Mouse (Mus musculus) fibroblast of lung, adult 2 months (primary cell): ENCODE measurements at regions not wholly inside any gene's neighbourhood (a gene's known extent, or its start where the extent isn't known, plus 50 kb on each side); places are given as distances from the start of the nearest gene placed in this dataset.

Experiments used
- DNase-seq: peaks from one replicate; pipeline ENCODE4 v3.0.0-alpha.2; 2011; ENCODE audit warnings: low read depth

DNA sequence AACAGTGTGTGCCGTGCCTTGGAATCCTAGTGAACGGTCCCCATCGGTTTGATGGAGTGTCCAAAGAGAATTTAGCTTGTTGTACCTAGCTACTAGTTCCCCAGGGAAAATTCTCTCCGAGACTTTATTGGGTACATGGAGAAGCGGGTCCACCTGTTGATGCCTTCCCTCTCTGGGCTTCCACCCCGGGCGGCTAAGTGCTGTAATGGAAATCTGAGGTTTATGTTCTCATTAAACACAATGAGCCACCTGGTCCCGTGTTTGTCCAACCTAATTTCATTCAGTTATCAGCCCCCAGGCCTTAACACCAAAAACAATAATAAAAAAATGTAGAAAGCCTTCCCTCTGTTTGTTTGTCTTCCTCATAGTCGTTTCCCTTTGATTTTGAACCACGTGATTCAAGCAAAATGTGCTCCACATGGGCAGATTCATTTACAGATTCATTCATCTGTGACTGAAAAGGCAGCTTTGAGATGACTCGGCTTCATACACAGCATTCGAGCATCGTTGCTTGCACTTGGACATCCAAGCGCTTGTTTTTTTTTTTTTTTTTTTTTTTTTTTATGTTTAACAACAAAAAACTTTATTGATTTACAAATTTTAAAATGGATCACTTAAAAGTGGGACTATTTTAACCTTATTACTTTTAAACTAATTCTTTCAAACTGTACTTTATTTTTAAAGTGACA lies 84.5 kb upstream of the Smim23 start:
- no peak for DNase-seq

DNA sequence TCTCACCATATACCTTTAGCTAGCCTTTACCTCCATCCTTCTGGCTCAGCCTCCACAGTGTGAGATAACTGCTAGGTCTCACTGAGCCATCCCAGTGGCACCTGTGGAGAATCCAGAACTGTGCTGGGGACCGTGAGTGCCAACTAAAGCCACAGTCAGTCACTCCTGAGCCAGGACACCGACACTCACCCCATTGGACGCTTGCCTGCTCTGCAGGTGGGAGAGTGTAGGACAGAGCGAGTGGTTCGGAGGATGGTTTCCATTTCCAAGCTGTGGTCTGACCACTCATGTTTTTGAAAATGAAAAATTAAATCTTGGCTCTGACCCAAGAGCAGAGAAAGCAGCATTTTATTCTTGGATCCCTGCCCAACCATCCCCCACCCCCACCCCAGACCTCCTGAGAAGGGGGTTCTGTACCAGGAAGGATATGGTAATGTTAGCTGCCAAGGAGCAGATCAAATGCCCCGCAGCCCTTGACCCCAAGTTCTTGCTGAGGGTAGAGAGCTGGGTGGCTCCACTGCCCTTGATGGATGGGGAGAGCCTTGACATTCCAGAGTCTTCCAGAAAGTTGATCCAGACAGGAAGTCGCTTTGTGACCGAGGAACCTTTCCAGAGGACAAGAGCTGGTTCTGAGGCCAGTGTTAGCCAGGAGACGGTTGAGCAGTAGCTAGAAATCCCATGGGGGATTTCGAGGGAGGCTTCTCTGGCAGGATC lies 83.3 kb upstream of the Smim23 start:
- DNase-seq = no peak

DNA sequence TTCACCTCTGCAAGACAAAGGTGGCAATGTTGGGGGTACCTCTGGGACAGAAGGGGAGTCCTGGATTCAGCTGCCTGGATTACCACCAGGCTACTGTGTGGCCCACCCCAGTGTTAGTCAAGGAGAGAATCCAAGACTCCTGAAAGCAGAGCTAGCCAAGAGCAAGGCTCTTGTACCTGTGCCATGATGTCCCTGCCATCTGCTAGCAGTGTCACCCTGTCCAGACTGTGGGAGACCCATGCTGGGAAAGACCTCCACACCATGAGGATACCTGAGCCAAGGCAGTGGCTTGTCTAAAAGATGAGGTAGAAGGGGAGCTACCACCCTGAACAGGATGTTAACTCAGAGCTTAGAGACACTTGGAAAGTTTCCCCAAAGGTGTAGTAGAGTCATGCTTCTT lies 79.6 kb upstream of the Smim23 start:
- no peak for DNase-seq

DNA sequence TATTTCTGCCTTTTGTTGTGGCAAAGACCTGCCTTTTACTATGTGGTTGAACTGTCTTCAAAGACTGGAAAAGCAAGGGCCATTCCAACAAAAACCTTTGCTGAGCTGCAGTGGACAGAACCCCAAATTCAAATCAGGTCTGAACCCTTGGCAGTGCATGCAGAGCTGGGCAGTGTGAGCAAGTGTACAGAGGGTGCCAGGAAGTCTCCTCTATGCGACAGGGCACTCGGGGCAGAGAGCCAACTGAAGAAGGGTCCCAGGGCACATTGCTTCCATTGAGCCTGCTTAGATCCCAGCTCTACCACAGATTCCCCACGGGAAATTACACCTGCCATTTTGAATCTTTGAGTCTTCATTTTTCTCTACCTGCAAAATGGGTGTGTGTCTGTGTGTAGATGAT lies 79.0 kb upstream of the Smim23 start:
- DNase-seq = no peak

DNA sequence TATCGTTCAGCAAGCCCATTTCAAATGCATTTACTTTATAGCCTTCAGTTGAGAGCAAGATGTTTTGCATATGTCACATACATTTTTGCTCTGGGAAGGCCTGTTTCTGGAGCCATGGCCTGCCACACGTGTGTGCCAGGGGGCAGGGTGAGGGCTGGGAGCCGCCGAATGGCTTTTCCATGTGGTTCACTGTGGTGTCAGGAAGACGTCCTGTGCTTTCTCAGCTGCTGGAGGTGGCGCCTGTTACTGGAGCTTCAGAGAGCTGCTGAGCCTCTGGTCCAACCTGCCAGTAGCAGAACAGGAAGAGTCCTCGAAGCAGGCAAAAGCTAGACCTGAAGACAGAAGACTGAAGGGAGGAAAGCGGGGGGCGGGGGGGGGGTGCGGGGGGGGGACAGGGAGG lies 78.5 kb upstream of the Smim23 start:
- no peak for DNase-seq

DNA sequence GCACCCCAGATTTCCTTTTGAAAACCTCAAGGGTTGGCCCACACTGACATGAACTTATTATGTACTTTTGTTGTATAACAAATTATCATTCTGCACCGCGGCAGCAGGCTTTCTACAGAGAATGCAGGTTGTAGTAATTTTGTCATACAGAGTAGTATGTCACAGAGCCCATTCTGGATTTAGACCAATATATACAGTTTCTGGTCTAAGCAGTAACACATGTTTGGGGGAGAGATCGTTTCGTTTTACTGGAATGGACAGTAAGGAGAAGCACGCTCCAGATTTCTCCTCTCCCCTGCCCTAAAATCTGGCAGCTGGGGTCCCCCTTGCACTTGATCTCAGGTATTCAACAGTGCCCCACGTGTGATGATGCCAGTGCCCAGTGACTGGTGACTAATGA lies 76.0 kb upstream of the Smim23 start:
- DNase-seq = no peak

DNA sequence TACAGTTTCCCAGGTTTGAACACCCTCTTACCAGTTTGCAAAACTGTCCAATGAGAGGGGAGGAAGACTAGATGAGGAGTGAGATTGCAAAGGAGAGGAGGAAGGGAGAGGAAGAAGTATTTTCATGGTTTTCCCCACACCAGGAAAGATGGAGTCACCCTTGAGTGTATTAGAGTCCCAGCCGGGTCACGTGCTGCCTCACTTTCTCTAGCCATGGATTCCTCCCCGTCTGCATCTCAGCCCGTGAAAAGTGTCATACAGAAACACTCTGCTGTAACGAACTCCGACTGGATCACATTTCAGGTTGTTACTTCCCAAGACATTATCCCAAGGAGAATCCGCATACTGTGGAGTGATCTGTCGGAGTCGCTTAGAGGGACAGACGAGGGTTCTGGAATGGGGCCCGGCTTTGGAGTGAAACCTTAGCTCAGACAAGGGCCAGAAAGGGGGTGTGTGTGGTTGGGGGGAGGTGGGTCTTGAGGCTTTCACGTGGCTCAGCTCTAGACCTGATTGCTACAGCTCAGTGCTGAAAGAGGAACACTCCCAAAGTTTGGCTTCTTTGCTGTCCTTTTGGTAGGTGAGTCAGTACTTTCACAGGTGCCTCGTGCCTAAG lies 75.3 kb upstream of the Smim23 start:
- no peak for DNase-seq

DNA sequence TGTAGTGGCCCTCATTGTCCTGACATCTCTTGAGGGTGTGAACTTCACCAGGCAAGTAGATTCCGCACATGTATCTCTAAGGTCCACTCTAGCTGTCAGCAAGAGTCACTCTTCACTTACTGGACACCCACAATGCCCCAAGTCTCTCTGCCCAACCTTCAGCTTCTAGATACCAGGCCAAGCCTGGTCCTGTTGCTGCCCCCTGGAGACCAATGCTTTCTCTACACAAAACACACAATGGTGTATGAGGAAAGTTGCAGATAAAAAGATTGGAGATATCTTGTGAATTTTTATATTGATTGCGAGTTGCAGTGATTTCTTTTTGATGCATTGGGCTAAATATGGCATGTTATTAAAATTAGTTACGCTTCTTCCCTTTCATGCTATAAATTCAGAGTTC lies 71.0 kb upstream of the Smim23 start:
- DNase-seq = no peak

DNA sequence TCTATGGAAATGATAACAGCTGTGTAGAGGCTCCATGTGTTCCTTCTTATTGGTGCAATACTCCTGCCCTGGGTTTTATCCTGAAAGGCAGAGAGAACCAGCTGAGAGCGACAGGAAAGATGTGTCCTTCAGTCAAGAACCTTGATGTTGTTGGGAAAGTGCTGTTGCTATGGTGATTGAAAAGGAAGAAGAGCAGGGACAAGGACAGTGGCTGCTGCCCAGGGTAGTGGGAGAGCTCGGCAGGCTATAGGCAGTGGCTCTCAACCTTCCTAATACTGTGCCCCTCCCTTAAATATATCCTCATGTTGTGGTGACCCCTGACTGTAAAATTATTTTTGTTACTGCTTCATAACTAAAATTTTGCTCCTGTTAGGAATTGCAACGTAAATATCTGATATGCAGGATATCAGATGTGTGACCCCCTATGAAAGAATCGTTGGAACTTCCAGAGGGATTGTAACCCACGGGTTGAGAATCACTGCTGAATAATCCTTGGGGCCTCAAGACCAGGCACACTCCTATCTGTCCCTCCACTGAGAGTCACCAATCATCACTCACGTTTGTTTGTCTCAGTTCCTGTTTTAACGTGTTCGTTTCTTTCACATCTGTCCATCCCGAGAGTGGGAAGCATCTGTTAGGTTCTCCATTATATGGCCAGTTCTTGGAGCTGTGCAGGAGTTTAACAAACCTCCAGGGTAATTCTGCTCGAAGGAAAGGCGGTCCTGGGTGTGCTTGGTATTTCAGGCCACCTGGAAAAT lies 68.9 kb upstream of the Smim23 start:
- no peak for DNase-seq

DNA sequence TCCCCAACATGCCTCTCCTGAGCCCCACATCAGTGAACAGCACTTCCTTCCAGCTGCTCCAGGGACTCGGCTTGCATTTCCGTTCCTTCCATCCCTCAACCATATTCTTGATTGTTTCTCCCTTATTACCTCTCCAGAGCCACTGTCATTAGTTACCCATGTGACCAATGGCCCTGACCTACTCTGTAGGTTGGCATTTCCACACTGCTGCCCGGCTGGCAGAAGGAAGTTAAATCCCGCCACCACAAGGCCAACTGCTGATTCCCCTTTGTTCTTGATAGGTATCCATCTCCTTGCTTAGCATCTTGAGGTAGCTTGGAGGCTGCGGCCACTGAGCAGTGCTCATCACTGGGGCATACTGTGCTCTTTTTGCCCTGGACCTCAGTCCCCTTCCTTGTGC lies 68.1 kb upstream of the Smim23 start:
- DNase-seq = no peak

DNA sequence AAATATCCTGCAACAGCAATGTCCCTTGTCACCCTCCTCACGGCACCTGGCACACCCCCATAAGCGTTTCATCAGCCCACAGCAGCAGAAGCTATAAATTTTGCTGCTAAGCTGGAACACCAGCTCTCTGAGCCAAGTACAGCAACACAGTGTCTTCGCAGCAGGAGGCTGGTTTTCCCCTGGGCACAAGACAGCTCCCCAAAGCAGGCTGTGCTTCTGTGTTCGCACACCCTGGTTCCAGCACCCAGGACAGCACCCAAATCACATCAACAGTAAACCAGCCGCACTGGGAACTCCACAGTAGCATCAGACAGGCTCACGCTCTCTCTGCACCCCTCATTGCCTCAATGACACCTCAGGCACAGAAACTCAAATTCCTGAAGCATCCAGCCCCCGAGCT lies 64.8 kb upstream of the Smim23 start:
- no peak for DNase-seq

DNA sequence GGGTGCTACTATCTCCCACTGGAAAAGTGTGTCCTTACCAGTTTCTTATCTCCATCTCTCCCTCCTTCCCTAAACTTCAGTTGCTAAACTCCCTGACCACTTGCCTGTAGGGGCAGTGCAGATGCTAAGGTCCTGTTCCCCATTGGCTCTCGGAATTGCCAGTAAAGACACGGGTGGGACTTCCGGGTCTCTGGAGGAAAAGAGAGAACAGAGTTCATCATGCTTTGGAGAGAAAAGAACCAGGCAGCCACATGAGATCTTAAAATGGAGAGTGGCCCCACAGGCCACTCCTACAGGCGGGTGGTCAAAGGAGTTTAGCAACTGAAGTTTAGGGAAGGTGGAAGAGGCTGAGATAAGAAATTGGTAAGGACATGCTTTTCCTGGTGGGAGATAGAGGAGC lies 60.3 kb upstream of the Smim23 start:
- no peak for DNase-seq

DNA sequence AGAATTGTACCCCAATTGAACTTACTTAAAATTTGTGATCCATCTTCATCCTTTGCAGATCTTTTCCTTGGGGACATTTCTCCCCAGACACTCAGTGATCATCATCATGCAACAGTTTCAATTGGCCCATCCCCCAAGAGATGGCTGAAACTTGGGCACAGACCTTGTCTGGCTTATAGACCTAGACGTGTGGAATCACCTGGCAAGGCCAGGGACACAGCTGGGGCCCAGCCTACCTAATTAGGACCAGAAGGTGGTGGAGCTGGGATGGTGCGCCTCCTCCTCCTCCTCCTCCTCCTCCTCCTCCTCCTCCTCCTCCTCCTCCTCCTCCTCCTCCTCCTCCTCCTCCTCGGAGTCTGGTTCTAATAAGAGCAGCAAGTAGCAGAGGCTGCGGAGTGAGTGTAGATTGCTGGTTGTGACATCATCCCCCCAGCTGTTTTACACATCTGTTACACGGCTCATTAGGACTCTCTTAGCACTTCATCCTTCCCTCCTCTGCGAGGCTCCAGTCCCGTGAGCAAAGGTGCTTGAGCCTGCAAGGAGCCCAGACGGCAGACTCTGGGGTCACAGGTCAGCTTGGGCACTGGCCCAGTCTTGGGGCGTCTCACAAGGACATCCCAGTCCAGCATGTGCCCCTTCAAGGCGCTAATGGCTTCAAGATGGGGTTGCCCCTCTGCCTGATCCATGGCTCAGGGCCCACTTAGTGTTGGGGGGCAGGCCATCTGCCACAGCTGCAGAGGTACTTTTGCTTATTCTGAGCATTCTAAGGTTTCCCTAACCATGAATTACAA lies 58.9 kb upstream of the Smim23 start:
- DNase-seq = no peak

DNA sequence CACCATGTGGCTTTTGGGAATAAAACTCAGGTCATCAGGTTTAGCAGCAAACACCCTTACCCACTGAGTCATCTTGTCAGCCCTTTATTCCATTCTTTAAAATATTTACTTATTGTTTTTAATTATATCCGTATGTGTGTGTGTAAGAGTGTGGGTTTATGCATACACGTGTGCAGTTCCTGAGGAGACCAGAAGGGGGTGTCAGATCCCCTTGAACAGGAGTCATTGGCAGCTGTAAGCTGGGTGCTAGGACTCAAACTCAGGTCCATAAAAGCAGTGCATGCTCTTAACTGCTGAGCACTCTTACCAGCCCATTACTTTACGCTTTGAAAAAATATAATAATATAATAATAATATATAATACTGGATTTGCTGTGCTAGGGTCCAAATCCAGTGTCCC lies 54.6 kb upstream of the Smim23 start:
- DNase-seq = no peak
